Mouse (Mus musculus): ENCODE results near the gene Ppp1r15b.

Gene Ppp1r15b

DNA sequence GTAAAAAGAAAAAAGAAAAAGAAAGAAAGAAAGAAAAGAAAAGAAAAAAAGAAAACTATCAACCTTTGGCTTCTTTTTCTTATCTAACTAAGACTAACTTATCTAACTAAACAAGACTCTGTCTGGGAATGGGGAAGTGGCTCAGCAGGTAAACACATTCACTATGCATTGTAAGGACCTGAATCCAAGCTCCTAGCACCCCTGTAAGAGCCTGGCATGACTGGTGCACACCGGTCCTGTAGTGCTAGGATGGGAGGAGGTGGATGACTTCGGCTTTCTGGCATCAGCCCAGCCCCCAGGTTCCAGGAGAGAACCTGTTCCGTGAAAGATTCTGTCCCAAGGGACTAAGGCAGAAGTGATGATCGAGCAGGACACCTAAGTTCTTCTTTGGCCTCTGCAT lies 30.6 kb downstream of the Ppp1r15b start:
- no peak for DNase-seq (ENCODE audit: low spot score in 2 of 2)

DNA sequence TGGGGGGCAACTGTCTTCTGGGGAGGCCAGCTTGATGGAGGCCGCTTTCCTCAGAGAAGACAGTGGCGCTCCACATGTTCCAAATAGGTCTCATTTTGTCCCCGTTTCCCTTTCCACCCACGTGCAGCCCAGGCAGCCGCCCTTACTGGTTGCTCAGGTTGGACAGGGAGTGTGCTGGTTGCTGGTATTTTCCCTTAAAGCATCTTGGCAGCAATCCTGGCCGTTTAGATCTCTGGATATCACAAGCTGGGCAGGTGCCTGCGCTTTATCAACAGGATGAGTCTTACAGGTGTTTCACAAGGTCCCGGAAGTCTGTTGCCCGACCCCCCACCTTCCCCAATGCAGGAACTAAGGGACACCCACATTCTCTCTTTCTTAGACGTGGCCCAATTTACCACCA lies 31.1 kb downstream of the Ppp1r15b start:
- DNase-seq (ENCODE audit: low spot score in 2 of 2) = no peak

GRCm38 (mm10) chr1:133162981-133163380 lies 32.0 kb downstream of the Ppp1r15b start:
- DNase-seq (ENCODE audit: low spot score in 2 of 2) = no peak

DNA sequence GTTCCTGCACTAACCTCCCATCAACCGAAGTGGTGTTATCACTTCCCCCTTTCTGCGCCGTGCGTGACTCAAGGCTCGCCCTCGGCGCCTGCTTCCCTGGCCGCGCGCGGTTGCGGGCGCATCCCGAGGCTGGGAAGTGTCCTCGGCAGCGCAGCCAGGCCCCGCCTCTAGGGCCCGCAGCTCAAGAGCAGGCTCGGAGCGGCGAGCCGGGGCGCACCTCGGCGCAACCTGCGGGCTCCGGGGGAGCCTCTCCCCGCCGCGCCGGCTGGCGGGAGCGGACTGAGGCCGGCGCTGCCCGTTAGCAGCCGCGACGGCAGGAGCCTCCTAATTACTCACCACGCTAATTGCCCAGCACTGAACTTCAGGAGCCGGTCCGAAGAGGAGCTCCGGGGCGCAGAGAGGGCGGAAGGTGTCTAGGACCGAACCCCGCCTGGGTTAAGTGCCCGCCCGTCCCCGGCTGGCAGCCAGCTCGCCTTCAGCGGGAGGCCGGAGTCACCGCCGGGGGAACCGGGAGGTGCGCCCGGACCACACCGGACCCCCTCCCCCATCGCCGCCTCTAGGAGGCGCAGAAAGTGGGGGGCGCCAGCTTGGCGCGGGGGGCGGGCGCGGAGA lies 33.0 kb downstream of the Ppp1r15b start, which contains the start of gene Plekha6:
Gene Plekha6 (plus strand): TSS at position 391 of the 612 bp plus-strand sequence.
- no peak for DNase-seq (ENCODE audit: low spot score in 2 of 2)

DNA sequence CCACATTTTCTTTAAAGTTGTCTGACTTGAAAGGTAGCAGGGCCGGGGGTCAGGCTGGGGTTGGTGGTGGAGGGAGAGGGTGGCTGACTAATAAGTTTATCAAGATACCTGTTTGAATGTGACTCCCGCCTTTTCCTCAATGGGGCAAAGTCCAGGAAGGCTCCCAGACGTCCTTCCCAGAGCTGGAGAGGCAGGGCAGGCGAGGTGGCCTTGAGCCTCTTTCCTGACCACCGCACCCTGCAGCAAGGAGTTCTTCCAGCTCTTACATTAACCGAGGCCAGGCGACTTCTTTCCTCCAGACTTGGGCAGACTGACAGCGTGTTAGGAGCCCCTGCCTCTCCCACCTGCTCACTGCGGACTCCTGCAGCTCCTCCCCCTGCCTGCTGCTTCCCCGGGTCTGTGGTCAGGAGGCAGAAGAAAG lies 33.7 kb downstream of the Ppp1r15b start:
- no peak for DNase-seq (ENCODE audit: low spot score in 2 of 2)

- no peak for DNase-seq (ENCODE audit: low spot score in 2 of 2)
Measured at GRCm38 (mm10) chr1:133165111-133165510, 34.2 kb downstream of the Ppp1r15b start.

DNA sequence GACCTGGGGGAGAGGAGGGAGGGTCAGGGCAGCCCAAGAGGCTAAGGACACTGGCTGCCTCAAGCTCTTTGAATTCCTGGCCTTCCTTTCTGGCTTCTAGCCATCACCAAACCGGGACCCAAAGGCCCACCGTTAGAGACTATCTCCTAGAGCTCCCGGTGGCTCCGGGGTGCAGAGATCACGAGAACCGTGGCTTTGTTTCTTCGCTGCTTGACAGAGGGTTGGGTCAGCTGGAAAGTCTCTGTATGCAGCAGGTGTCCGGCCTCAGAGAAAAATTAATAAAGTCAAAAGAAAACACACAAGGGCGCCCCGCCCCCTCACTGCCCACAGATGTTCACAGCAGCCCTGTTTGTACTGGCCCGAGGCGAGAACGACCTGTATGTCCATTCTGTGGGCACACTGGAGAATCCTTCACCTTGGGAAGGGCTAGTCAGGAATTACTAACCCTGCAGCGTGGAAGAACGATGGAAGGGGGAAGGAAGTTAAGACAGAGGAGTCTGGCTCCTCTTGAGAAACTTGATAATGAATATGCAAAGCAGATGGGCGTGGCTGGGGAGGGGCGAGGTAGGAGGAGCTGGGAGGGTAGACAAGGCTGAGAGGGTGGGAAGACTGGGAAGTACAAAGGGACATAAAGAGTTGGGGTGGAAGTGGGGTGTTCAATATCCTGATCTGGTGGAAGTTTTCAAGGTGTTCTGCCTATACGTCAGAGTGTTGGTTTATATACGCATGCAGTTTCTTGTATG lies 37.5 kb downstream of the Ppp1r15b start:
- no peak for DNase-seq (ENCODE audit: low spot score in 2 of 2)

GRCm38 (mm10) chr1:133170196-133170595 lies 39.3 kb downstream of the Ppp1r15b start:
- DNase-seq (ENCODE audit: low spot score in 2 of 2) = no peak

GRCm38 (mm10) chr1:133171357-133171756 lies 40.4 kb downstream of the Ppp1r15b start:
- no peak for DNase-seq (ENCODE audit: low spot score in 2 of 2)

GRCm38 (mm10) chr1:133175150-133175549 lies 44.2 kb downstream of the Ppp1r15b start:
- DNase-seq (ENCODE audit: low spot score in 2 of 2) = no peak

GRCm38 (mm10) chr1:133177480-133178172 lies 46.7 kb downstream of the Ppp1r15b start:
- DNase-seq (ENCODE audit: low spot score in 2 of 2) = peak in 1 of 2 experiments; percentile 38

DNA sequence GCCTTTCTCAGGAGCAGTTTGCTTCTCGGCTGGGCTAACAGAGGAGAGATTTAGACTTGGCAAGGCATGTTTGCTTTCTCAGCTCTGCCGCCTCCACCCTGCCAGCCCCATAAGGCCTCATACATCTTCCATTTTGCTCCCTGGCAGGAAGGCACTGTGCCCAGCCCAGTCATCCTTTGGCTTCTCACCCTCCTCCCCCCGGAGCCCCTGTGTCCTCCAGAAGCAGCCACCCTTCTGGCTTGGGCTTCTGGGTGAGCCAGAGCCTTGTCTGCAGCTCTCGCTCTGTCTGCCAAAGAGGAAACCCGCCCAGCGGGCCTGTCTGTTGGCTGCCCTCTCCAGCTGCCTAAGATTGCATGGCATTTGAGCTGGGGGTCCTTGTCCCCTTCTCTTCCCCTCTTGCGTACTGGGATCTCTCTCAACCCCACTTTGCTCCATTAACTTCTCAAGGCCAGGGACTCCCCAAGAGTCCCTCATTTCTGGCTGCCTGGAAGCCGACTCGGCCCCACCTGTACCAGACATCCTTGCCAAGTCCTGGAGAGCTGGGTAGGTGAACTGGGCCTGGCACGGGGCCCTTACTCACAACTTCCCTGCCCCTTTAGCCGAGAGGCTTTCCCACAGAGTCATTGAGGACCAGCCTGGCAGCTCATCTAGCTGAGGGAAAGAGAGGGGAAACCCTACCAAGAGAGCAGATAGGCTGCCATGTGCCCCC lies 47.9 kb downstream of the Ppp1r15b start:
- peak; percentile 51 to 73 for DNase-seq (ENCODE audit: low spot score in 2 of 2)

DNA sequence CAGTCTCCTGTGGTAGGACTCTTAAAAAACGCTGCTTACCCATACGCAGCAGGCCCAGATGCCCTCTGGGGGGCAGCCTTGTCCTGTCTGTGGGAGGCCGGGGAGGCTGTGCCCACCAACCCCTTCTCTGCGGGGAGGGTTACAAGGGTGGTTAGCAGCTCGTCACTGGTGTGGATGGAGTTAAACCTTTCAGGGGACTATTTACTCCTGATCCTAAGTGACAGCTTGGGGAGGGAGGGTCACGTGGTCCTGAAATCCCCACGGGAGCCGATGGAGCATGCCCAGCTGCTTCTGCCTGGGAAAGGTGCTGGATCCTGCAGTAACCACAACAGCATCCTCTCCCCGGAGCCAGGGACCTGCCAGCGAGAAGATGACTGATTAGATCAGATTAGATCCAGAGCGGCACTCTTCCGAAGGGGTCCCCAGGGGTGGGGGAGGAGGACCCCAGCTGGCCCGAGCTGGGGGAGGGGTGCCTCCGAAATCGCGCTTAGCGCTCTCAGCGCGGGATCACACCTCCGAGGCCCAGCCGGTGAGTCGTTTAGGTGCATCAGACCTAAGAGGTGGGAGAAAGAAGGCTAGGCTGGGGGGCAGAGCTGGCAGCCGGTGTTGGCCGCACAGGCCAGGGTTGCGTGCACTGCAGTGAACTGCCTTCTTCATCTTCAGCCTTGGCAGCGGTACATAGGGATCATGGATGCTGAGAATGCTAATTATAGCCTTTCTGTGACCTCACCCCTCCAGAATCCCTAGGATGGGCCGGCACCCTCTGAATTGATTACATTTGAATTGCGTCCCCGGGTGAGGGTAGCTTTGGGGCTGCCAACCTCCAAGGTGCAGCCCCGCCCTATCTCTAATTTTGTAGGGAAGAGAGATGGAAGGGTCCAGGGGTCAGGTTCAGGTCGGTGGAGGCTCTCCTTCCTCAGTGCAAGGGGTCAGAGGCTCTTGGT lies 50.4 kb downstream of the Ppp1r15b start:
- peak; percentile 78 to 86 for DNase-seq (ENCODE audit: low spot score in 2 of 2)

DNA sequence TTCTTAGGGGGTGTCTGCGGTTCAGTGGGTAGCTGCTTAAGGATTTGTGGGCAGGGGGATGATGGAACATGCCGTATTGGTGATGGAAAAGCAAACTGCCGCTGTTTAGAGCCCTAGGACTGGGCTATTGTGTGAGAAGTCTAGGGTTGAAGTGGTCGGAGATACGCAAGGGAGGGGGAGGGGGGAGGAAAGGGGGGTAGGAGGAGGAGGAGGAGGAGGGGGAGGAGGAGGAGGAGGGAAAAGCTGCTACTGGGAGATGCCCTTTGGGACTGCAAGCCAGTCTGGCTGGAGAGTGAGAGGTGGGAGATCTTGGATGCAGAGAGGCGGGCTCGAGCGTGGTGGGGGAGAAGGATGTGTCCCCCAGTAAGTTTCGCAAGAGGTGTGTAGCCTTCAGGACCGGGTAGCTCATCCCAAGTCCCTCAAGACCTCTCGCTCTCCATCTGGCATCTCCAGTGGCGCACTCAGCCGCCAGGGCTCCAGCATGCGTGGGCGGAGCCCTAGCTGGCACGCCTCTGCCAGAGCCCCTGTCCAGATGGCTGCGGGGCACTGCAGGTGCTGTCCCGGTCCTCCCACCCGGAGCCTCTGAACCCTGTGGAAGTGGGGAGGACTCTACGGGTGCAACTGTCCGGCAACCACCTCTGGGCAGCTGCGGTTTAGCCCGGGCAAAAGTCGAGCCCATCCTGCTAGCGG lies 51.2 kb downstream of the Ppp1r15b start:
- peak in 1 of 2 experiments; percentile 75 for DNase-seq (ENCODE audit: low spot score in 2 of 2)

DNA sequence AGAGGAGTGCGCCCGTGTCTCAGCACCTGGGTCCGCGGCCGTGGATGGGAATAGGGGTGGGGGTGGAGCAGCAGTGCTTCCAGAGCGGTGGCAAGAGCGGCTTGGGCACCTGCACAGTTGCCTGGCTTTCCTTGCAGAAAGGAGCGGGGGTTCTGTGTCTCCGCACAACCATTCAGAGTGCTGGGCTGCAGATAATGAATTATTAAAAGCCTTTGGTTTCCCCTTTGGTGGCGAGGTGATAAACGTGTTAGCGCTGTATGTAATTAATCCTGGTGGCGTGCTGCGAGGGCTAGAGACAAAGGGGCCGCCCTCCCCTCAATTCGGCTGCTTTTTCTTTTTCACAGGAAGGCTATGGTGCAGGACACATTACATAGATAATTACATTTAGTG lies 51.8 kb downstream of the Ppp1r15b start:
- DNase-seq (ENCODE audit: low spot score in 2 of 2) = no peak

DNA sequence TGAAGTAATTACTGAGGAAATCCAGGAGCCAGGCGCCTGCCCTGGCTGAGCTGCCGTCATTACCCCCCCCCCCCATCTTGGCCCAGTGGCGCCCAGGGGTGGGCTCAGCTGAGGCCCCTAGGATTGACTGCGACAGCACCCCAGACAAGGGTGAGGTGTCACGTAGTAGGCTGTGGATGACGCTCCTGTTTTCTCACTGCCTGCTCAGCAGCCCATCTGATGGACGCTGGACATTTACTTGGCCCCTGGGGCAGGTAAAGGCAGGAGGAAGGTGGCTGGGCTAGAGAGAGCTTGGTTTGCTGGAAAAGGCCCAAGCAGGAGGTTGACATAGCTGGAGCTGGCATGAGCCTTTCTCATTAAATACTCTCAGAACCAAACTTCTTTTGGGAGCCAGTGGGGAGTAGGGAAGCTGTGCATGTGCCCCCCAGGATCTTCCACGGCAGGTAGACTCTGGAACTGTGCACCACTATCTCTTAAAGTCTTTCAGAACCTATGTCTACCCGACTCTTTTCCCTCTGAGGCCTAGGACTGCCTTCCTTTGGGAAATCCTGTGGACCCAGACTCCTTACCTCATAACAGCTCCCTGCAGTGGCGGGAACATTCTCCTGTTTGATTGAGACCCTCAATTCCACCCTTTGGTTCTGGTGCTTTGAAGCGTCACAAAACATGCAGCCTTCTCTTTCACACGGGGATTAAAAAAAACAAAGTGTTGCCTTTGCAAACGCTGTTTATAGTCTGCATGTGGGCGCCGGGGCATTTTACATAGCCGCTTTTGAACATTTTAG lies 52.4 kb downstream of the Ppp1r15b start:
- DNase-seq (ENCODE audit: low spot score in 2 of 2) = no peak

DNA sequence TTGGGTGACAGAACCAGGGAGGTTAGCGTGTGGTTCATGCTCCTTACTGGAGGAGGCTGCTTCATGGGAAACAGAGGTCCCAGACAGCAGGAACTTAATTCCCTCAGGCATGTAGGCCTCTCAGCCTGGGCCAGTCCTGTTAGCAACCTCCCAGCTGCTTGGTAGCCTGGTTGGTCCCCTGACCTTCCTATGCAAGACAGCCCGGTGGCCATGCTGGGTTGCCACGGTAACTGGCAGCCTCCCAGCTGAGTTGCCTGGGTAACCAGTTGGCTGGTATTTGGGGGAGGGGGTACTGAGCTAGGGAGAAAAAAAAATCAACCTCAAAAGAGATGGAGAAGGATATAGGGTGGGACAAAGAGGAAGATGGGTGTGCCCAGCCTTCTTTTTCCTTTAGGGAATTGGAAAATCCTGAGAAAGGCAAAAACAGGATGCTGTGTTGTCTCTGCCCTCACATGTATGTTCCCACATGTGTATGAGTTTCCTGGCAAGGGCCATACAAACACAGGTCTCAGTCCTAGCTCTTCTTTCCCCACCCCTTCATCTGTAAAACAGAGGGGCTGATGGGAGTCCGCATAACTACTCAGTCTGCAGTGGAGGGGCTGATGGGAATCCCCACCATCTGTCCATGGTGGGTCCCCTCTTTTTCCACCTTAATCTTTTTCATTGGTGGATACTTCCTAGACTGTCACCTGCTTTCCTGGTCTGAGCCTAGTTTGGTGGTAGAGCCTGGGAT lies 57.2 kb downstream of the Ppp1r15b start:
- no peak for DNase-seq (ENCODE audit: low spot score in 2 of 2)

DNA sequence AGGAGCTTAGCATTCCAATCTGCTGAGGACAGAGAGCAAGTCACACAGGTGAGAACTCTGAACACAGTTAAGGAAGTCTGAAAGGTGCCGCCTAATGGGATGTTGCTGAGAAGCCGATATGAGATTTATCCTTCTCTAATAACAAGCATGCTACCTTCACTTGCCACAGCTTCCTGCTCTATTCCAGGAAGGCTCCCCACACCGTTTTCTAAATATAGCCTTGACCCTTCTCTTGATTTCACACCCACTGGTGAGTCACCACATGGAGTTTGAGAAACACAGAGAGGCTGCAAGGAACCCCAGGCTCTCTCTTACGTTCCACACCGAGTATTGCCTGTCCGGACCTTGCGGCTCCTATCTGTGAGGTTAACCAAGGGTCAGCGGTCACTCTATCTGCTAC lies 57.8 kb downstream of the Ppp1r15b start:
- no peak for DNase-seq (ENCODE audit: low spot score in 2 of 2)
